Mouse (Mus musculus): ENCODE measurements around the gene Col11a1. TPM values are rescaled to one million over a fixed set of nuclear protein-coding genes. Genes with fewer than 3 reads are reported as not detected.

The Col11a1 gene
- total and polyA plus RNA-seq, 3 experiments, result not detected

DNA sequence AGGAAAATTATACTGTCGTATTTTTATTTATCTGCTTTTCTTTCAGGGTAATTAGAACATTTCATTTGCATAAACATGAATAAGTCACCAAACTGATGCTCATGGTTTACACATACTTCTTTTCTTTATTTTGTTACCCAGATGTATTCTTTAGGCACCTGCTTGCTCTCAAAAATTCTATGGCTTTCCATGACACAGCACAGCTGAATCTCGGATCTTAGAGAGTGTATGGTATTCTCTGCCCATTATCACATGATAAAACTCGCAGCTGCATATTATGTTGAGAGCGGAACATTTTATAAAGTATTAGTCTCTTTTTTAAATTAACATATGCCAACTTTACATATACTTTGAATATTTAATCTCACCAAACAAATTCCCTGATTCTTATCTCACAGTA lies 181.9 kb downstream of the Col11a1 start:
- TF ChIP-seq MAFK (IDR thresholded peaks at IDR 0.05; ENCODE audit: borderline replicate concordance, low read depth, low read length), result no peak

DNA sequence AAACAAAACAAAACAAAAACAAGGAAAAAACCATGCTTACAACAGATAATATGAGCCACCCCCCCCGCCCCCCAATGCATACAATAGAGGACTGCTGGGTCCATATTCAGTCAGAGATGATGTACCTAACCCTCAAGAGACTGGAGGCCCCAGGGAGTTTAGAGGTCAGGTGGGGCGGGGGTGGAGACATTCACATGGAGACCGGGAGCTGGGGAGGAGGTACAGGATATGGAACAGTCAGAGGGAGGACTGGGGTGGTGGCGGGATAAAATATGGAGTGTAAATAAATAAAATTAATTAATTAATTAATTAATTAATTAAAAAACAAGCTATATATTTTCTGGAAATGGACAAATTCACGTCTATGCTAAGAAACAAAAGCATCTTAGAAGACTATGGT lies 185.8 kb downstream of the Col11a1 start:
- DNase-seq (ENCODE audit: low read depth, low spot score), result no peak
- Histone ChIP-seq H3K4me3 (ENCODE audit: control insufficient read depth in 1 of 2, insufficient read depth in 1 of 2, low read depth in 2 of 2, low read length in 2 of 2) (no peak overlapping the region), H3K4me1 (ENCODE audit: control insufficient read depth in 1 of 2, insufficient read depth in 2 of 2, low read length in 2 of 2) (no peaks in the 10 kb centered on the region), H3K79me2 (ENCODE audit: control insufficient read depth, insufficient read depth, low read length, poor library complexity) (no peaks in the 10 kb centered on the region), H3K27me3 (ENCODE audit: control insufficient read depth in 1 of 2, insufficient read depth in 2 of 2, low read length in 2 of 2) (no peaks in the 10 kb centered on the region), H3K9me3 (replicated peaks; ENCODE audit: insufficient read depth, low read length) (no peaks in the 10 kb centered on the region), H3K9ac (ENCODE audit: control insufficient read depth, low read depth, low read length, poor library complexity, severe bottlenecking) (no peak overlapping the region), H3K27ac (ENCODE audit: control insufficient read depth, low read depth, low read length) (no peak overlapping the region), H3K36me3 (ENCODE audit: control insufficient read depth in 1 of 2, insufficient read depth in 2 of 2, low read length in 2 of 2) (no peaks in the 10 kb centered on the region)
- TF ChIP-seq CTCF (IDR thresholded peaks at IDR 0.05 in 2 of 3, conservative IDR thresholded peaks at IDR 0.05 in 1 of 3; ENCODE audit: control insufficient read depth in 1 of 3, insufficient read depth in 1 of 3, low read depth in 2 of 3, low read length in 3 of 3, poor library complexity in 1 of 3, severe bottlenecking in 1 of 3) (no peak), RAD21 (IDR thresholded peaks at IDR 0.05; ENCODE audit: low read depth, low read length) (no peak), MXI1 (IDR thresholded peaks at IDR 0.05; ENCODE audit: low read depth, low read length) (no peak), JUND (IDR thresholded peaks at IDR 0.05; ENCODE audit: low read depth, low read length) (no peak), GABPA (IDR thresholded peaks at IDR 0.05; ENCODE audit: low read depth, low read length) (no peak), BHLHE40 (IDR thresholded peaks at IDR 0.05; ENCODE audit: borderline replicate concordance, low read depth, low read length) (no peak), E2F4 (IDR thresholded peaks at IDR 0.05; ENCODE audit: borderline replicate concordance, low read depth, low read length) (no peak), POLR2A (IDR thresholded peaks at IDR 0.05; ENCODE audit: control insufficient read depth in 1 of 2, insufficient read depth in 1 of 2, low read depth in 1 of 2, low read length in 2 of 2, poor library complexity in 1 of 2) (no peak), MYB (IDR thresholded peaks at IDR 0.05; ENCODE audit: low read depth, low read length) (no peak), TBP (IDR thresholded peaks at IDR 0.05; ENCODE audit: low read depth, low read length) (no peak)

More for the DNA sequence above, 181.9 kb downstream of the Col11a1 start:
- Histone ChIP-seq H3K4me3 (ENCODE audit: control insufficient read depth in 1 of 2, insufficient read depth in 1 of 2, low read depth in 2 of 2, low read length in 2 of 2) (no peak overlapping the region), H3K4me1 (ENCODE audit: control insufficient read depth in 1 of 2, insufficient read depth in 2 of 2, low read length in 2 of 2) (no peaks in the 10 kb centered on the region), H3K27me3 (ENCODE audit: control insufficient read depth in 1 of 2, insufficient read depth in 2 of 2, low read length in 2 of 2) (no peaks in the 10 kb centered on the region), H3K27ac (ENCODE audit: control insufficient read depth, low read depth, low read length) (no peak overlapping the region), H3K36me3 (ENCODE audit: control insufficient read depth in 1 of 2, insufficient read depth in 2 of 2, low read length in 2 of 2) (no peaks in the 10 kb centered on the region), H3K79me2 (ENCODE audit: control insufficient read depth, insufficient read depth, low read length, poor library complexity) (no peaks in the 10 kb centered on the region), H3K9me3 (replicated peaks; ENCODE audit: insufficient read depth, low read length) (no peaks in the 10 kb centered on the region), H3K9ac (ENCODE audit: control insufficient read depth, low read depth, low read length, poor library complexity, severe bottlenecking) (no peak overlapping the region)
- no peak for DNase-seq (ENCODE audit: low read depth, low spot score)

DNA sequence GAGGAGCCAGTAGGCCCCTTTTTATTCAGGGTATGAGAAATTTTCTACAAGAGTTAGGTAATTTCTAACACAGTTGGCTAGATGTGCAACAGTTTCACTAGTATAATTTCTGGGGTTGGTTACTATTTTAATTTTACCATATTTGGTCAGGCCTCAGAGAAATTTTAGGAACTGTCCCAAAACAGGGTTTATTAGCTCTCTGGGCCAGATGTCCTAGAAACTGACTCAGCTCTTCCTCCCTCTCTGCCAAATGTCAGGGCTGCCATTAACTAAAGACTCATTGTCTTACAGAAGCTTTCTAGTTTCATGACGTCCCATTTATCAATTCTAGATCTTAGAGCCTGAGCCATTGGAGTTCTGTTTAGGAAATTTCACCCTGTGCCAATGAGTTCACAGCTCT lies 199.2 kb downstream of the Col11a1 start:
- Histone ChIP-seq H3K36me3 (ENCODE audit: control insufficient read depth in 1 of 2, insufficient read depth in 2 of 2, low read length in 2 of 2) (no peaks in the 10 kb centered on the region), H3K27me3 (ENCODE audit: control insufficient read depth in 1 of 2, insufficient read depth in 2 of 2, low read length in 2 of 2) (no peaks in the 10 kb centered on the region), H3K4me1 (ENCODE audit: control insufficient read depth in 1 of 2, insufficient read depth in 2 of 2, low read length in 2 of 2) (no peaks in the 10 kb centered on the region), H3K9ac (ENCODE audit: control insufficient read depth, low read depth, low read length, poor library complexity, severe bottlenecking) (no peak overlapping the region), H3K27ac (ENCODE audit: control insufficient read depth, low read depth, low read length) (no peak overlapping the region), H3K79me2 (ENCODE audit: control insufficient read depth, insufficient read depth, low read length, poor library complexity) (no peaks in the 10 kb centered on the region), H3K4me3 (ENCODE audit: control insufficient read depth in 1 of 2, insufficient read depth in 1 of 2, low read depth in 2 of 2, low read length in 2 of 2) (no peak overlapping the region), H3K9me3 (replicated peaks; ENCODE audit: insufficient read depth, low read length) (no peaks in the 10 kb centered on the region)
- no peak for DNase-seq (ENCODE audit: low read depth, low spot score)
- no peak for TF ChIP-seq E2F4 (IDR thresholded peaks at IDR 0.05; ENCODE audit: borderline replicate concordance, low read depth, low read length)
- no peak for TF ChIP-seq SIN3A (IDR thresholded peaks at IDR 0.05; ENCODE audit: low read length)
- no peak for TF ChIP-seq ZKSCAN1 (IDR thresholded peaks at IDR 0.05; ENCODE audit: low read depth, low read length)
- no peak for TF ChIP-seq USF1 (IDR thresholded peaks at IDR 0.05; ENCODE audit: low read depth, low read length)
- no peak for TF ChIP-seq MXI1 (IDR thresholded peaks at IDR 0.05; ENCODE audit: low read depth, low read length)

Measured in MEL (cell line).